Mouse (Mus musculus) right cerebral cortex, postnatal 10 days (tissue): ENCODE data around the gene Tnfrsf13c.
"Not testable (repeated sequence)": the region's sequence is repeated elsewhere in the genome, so short reads cannot be mapped to it uniquely, and the experiment has no call there.

Source experiments
- DNase-seq, 2 experiments: peaks; one replicate each; pipeline ENCODE4 v3.0.0; 2021; ENCODE audit warnings: low spot score in 2 of 2

Tnfrsf13c gene

DNA sequence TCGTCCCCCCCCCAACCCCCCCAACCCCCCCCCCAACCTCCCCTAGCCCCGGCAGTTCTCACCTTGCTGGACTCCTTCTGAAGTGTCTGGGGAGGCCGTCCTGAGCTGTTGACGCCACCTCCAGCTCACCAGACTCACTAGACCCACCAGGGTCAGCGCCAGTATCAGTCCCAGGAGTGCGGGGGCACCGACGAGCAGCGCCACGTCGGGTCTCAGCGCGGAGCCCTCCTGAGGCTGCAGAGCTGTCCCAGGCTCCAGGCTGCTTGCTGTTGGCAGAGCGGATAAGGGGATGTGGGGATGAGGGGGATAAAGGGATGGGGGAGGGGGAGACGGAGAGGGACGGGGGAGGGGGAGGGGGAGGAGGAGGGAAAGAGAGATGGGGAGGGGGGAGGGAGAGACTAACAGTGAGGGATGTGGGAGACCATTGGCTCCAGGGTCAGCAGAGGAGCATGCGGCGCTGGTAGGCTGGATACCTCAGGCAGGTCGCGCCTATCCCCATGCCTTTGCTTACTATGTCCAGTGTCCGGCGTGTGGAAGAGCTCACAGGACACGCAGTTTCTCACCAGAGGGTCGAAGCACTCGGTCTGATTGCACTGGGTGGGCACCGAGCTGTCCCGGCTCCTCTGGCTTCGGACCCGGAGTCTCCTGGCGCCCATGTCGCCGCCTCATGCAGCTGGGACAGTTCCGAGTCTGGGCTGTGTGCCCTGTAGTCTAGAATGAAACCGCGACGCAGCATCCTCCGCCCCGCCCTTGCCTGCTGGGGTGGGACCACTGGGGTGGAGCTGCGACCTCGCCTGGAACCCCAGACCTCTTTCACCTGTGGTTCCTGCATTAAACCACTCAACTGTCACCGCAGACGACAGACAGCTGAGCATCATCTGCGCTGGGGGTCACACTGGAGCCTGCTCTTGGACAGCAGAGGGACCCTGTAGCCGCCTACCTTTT, at the start of gene Tnfrsf13c:
Gene Tnfrsf13c (minus strand): TSS at position 713 of the 945 bp plus-strand sequence.
- DNase-seq = peak in 1 of 2 experiments; percentile 57

DNA sequence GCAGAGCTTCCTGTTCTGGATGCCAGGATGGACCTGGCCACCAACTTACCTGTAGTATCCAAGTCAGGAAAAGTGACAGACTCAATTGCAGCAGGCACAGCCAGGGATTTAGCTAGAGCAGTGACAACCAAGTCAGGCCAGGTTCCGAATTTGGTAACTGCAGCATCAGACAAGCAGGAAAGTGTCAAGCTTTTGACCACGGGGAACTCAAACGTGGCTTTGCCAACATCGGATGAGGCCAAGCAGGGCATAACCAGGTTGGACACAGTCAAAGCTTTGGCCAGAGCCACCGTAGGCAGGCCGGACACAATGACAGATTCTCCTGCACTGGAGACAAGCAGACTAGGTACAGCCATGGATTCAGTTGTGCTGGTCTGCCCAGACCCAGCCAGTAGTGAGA, 48.1 kb upstream of the Tnfrsf13c start:
- peak in 1 of 2 experiments; percentile 33 for DNase-seq

DNA sequence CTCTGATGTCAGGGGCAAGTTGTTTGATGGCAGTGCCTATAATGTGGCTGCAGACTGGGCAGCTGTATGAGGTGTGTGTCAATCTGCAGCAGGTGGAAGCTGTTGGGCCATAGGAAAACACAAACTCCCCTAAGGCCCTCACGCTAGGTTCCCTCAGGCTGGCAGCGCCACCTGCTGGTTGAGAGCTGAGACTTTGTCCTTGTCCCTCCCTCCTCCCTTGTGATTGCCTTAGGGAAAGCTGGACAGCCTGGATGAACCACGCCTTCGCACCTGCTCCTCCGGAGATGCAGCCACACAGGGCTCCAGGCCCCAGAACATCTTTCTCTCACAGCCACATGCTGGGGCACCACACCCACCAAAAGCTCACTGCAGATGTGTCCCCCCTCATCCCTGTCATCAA, 47.0 kb upstream of the Tnfrsf13c start:
- DNase-seq = peak; percentile 69 to 86

DNA sequence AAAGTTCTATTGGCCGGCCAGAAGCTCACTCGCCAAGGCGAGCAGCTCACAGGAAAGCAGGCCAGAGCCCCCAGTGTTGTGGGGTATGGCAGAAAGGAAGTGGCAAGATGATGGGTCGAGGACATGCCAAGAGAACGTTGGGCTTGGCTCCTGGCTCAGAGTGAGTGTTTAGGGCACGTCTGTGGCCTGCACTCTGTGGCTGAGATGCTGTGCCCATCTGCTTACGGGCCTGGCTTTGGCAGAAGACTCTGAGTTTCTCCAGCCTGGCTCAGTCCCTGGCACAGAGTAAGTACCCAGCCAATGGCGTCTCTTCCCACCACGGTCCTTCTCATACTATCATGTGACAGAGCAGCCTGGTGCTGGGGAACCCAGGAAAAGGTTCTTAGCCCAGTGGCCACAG, 44.6 kb upstream of the Tnfrsf13c start:
- DNase-seq = no peak

DNA sequence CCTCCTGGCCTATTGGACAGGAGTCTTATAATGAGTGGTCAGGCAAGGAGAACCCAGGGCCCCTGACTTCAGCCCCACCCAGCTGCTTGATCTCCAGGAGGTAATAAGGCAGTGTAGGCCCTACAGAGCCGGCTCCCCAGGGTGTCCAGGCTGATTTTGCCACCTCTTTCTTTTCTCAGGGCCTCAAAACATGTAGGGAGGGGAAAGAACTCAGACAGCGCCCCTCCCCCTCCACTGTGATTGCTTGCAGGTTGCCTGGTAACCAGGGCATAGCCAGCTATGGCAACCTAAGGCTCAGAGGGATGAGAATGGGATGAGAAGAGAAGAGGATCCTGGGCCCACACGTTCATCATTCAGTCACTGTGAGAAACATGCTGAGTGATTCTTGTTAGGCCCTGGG, 44.0 kb upstream of the Tnfrsf13c start:
- peak; percentile 87 to 89 for DNase-seq

DNA sequence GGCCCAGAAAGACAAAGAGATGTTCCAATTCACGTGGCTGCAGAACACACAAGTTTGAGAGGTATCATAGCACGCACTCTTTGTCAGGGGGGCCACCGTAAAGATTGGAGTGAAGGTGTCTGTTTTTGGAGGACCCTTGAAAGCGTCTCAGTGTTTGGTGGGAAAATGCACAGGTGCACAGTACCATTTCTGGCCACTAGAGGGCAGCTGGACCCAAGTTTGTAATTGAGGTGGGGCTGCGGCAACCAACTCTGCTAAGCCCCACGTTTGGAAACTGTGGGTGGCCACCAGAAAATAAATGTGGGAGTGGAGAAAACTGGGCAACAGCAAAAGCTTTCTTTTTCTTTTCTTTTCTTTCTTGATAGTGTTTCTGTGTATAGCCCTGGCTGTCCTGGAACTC, 42.2 kb upstream of the Tnfrsf13c start:
- DNase-seq = peak; percentile 74 to 84

DNA sequence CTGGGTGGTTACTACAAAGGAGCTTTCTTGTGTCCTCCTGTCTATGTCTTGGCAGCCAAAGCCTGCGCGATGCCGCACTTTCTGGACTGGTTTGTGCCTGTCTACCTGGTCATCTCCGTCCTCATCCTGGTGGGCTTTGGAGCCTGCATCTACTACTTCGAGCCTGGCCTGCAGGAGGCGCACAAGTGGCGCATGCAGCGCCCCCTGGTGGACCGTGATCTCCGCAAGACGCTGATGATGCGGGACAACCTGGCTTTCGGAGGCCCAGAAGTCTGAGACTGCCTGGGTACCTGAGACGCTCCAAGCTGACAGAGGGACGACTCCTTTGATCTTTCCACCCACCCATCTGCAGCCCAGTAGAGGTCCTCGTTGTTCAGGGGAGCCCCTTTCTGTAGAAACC, 35.3 kb upstream of the Tnfrsf13c start:
- DNase-seq = peak; percentile 83

DNA sequence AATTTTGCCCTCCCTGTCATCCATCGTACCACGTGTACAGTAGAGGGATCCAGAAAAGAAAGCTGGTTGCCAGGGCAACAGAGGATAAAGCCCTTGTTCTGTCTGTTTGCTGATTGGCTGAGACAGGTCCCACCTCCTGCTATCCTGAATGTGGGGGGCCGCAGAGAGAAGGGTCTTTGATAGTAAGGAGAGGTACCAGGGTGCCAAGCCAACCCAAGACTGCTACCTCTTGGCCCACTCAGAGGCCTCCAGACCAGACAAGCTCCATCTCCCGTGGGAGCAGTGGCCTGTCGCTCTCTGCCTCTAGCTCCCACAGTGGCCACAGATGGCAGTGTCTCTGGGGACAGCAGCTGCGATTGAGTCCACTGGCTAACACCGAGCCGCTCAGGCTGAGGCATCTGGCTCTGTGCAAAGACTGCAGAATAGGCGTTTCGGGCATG, 31.8 kb upstream of the Tnfrsf13c start:
- peak; percentile 92 to 97 for DNase-seq

DNA sequence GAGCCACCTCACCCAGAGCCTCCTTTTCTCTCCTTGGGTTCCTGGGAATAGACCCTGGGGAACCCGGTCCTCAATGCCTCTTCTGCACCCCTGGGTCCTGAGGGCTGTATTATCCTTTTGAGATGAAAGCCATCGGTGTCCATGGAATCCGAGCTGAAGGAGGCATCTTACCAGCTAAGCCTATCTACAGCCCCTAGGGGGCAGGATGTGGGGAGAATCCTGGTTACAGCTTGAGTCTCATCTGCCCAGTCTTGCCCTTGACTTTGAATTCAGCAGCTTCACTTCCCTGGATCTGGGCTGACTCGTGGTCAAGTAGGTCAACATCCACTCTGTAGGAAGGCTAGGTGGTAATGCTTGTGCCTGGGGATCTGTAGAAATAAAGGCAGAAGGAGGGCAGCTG, 31.1 kb upstream of the Tnfrsf13c start:
- DNase-seq = peak in 1 of 2 experiments; percentile 55

DNA sequence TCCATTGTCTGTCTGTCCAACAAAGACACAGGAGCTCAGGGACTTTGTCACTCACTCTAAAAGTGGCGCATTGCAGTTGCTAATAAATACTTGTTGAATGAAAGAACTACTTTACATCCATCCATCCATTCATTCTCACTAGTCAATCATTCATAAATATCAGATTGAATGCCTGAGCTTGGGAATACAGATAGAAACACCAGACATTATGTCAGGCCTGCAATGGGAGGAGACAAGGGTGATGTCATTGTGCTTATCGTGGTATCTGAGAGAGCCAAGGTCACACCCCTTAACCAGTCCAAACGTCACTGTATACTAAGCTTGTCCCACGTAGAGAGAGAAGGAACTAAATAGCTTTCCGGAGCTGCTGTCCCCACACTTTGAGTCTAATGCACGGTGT, 27.9 kb upstream of the Tnfrsf13c start, which contains the start of gene 1500009C09Rik:
Gene 1500009C09Rik (plus strand): TSS at position 301 of the 400 bp plus-strand sequence.
- no peak for DNase-seq

DNA sequence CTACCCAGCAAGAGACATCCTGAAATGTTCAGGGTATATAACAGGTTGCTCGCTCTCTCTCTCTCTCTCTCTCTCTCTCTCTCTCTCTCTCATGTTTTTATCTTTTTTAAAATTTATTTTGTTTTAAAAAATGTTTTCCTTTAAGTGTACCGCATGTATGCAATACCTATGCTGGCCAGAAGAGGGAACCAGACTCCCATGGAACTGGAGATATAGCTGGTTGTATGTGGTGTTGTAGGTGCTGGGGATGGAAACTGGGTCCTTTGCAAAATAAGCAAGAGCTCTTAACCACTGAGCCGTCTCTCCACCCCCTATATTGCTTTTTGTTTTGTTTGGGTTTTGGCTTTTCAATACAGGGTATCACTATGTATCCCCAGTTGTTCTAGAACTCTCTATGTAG, 27.4 kb upstream of the Tnfrsf13c start:
- DNase-seq = no peak

DNA sequence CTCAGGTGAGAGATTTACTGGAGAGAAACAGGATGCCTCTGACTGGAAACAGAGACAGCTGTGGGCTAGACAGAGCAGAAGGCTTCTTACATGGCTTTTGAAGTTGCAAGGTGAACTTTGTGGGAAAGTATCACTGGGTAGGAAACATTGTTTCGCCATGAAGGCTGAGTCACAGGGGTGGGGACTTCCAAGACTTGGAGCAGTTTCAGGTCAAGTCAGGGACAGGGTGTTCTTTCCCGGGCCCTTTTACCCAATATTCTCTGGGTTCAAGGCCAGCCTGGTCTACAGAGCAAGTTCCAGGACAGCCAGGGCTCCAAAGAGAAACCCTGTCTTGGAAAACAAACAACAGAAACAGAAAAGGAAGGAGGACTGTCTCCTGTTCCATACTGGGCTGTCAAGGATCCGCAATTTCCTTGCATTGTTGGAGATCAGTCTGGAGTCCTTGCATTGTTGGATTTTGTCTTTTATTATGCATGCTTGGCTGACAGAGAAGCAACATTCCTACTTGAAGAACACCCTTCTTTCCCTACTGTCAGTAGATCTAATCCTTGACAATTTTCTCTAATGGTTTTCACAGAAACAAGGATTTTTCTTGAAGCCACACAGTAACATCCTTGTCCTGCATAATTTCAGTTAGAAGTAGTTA, 23.1 kb upstream of the Tnfrsf13c start:
- DNase-seq = no peak

DNA sequence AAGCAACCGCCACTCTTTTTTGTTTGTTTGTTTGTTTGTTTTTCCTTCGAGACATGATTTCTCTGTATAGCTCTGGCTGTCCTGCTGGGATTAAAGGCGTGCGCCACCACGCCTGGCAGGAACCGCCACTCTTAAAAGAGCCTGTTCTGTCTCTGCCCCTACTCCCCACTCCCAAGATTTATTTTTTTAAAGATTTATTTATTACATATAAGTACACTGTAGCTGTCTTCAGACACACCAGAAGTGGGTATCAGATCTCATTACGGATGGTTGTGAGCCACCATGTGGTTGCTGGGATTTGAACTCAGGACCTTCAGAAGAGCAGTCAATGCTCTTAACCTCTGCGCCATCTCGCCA, 20.6 kb upstream of the Tnfrsf13c start:
- DNase-seq = not testable (repeated sequence)

DNA sequence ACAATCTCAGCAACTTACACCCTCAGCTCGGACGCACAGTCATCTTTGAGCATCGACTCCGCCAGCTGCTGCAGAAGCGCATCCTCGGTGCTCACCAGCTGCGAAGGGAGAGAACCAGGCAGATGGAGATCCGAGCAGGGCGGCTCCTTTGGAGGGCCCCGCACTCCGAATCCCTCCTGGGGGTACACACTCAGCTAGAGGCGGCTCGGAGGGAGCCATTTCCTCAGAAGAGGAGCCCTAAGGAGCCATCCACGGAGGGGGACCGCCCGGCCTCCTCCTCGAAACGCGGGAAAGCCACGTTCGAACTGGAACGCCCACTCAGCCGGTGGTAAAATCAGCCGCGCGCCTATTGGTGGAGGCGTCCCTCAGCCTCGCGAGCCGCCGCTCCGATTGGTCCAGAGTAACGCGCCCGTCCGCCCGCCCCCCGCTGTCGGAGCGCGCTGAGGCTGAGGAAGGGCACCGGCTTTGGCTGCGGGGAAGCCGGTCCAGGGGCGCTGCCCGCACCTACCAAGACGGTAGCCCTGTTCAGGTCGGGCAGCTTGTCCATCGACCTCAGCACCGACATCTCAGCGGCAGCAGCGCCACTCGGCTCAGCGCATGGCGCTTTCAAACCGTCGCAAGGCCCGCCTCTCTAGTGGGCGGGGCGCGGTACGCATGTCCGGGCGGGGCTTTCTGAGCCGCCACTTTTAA, 20.1 kb upstream of the Tnfrsf13c start, which contains the start of gene Cenpm:
Gene Cenpm (minus strand): TSS at position 634 of the 690 bp plus-strand sequence.
- peak; percentile 96 to 97 for DNase-seq

DNA sequence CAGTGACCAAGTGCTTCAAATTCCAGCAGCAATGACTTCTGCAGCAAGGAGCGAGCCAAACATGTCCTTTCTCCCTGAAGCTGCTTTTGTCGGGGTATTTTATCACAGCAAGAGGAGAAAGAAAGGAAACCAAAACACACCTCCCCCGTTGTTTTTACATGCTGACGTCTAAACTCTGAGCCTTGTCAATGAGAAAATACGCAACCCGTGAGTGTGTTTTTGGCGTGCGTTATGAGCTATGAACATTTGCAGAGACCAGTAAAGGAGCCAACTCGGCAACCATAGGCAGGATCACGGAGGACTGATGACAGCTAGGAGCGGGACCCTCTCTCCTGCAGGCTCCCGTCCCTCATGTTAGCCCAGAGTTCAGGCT, 19.6 kb upstream of the Tnfrsf13c start:
- no peak for DNase-seq

DNA sequence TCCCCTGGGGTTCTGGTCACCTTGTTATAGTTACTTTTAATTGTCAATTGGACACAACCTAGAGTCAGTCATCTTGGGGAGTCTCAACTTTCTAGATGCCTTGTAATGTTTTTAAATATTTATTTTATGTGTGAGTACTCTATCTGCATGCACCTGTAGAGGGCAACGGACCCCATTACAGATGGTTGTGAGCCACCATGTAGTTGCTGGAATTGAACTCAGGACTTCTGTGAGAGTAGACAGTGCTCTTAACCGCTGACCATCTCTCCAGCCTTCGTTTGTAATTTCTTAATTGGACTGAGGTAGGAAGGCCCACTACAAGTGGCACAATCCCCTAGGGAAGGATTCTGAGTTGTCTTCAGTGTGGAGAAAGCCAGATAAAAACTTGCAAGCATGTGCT, 19.1 kb upstream of the Tnfrsf13c start:
- DNase-seq = no peak

DNA sequence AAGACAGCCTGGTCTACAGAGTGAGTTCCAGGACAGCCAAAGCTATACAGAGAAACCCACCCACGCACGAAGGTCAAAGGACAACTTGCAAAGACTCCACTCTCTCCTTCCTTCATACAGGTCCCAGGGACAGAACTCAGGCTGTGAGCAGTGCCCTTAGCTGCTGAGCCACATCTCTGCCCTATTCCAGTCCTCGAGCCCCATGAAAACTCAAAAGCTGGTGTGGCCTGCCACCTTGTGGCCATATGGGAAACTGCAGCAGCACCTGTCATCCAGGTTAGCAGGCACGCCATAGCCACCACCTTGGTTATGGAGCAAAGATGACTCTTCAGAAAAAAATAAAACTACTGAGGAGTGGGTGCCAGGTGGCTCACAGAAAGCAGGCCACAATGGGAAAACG, 12.4 kb upstream of the Tnfrsf13c start:
- peak; percentile 81 to 87 for DNase-seq

DNA sequence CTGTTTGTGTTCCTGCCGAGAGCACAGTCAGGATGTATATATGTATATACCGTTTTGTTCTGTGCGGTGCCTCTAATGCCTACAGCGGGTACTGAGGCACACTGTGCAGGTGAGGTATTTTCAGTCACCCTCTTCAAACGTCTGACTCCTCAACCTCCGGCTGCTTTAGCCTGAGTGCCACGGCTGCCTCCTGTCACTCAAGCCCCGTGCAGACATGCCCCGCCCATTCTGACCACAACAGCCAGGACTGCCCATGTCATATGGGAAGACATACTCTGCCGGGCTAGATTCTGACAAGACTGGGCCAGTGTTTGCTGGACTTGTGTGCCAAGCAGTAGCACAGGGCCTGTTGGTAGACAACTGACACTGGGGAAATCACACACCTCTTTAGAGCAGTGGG, 11.5 kb upstream of the Tnfrsf13c start:
- no peak for DNase-seq

DNA sequence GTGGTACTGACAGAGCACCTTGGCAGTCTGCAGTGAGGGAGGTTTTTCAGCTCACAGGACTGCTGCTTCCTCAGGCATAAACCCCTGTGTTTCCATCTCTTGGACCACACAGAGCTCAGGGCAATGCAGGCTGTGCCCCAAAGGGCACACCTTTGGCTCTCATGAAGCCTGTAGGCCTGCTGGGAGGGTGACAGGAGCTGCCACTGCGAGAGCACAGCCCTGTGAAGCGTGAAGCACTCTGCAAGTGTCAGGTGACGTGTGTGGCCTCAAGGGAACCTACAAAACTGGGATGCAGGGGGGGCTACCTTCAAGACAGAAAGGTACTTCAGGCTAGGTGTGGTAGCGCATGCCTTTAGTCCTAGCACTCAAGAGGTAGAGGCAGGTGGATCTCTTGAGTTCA, 8.5 kb upstream of the Tnfrsf13c start:
- DNase-seq = no peak

DNA sequence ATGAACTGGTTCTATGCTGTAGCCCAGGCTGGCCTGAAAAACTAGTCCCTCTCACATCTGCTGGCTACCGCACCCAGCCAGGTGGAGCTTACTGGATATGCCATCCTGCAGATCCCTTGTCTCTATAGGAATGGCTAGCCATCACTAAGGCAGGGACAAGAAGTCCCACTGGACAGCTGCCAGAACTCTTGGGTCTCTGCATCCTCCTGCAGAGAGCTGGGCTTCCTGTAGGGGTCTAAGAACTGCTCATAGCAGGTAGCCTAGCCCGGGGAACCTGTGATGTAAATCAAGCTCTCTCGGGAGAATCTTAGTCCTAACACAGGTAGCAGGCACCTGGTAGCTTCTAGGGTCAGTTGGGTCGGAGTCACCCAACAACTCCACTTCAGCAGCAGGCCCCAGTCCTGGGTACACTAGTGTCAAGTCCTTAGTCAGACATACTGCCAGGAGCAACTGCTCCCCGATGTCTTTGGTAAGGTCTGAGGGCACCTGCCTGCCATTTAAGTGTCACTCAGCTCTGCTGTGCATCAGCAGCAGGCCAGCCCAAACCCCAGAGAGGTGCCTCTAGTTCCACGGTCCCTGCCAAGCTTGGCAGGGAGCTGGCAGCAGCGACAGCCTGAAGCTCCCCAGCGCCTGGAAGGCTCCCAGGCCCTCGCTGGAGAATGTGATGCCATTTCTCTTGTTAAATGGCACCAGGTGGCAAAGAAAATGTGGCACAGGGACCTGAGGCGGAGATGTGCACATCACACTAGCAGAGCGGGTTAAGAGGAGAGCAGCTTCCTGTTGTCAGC, 7.6 kb upstream of the Tnfrsf13c start:
- peak; percentile 73 for DNase-seq

DNA sequence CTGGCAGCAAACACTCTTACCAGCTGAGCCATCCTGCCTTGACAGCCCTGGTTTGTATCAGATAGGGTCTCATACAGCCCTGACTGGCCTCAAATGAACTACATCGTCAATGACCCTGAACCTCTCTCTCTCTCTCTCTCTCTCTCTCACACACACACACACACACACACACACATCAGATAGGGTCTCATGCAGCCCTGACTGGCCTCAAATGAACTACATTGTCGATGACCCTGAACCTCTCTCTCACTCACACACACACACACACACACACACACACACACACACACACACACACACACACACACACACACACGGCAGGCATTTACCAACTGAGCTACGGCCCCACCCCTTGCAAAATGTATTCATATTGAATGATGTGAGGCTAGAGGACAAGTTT, 6.9 kb upstream of the Tnfrsf13c start:
- no peak for DNase-seq
